Mouse (Mus musculus) ES-E14 (cell line): ENCODE results near the gene Jag1. TPM values are rescaled to one million over a fixed set of nuclear protein-coding genes. Genes with fewer than 3 reads are reported as not detected.

Source experiments
- DNase-seq: peaks from one replicate; pipeline ENCODE4 v3.0.0-alpha.2; 2013; ENCODE audit warnings: low read depth, low spot score
- H3K27ac ChIP-seq: 2 replicates; pipeline ENCODE4 v1.5.1; 2012; ENCODE audit warnings: low read depth, mild to moderate bottlenecking, low read length, moderate library complexity, mixed read lengths; ENCODE audit not compliant: poor library complexity, insufficient read depth, severe bottlenecking
- H3K36me3 ChIP-seq: 2 replicates; pipeline ENCODE4 v1.6.1; 2012; ENCODE audit warnings: mild to moderate bottlenecking, low read length, moderate library complexity, mixed read lengths; ENCODE audit not compliant: control insufficient read depth, poor library complexity, insufficient read depth, severe bottlenecking
- H3K4me1 ChIP-seq, 2 experiments: fragments of 150-350 bp in 1 of 2; sonication (generic) in 1 of 2; 2 replicates each; pipeline ENCODE4 v1.6.1; 2012; ENCODE audit warnings: low read length in 2 of 2, mild to moderate bottlenecking in 1 of 2, mixed read lengths in 1 of 2; ENCODE audit not compliant: control insufficient read depth in 2 of 2, insufficient read depth in 2 of 2, poor library complexity in 1 of 2
- H3K4me3 ChIP-seq, 2 experiments: fragments of 150-350 bp in 1 of 2; sonication (generic) in 1 of 2; 2 replicates each; pipeline ENCODE4 v1.5.1; 2012; ENCODE audit warnings: low read length in 2 of 2, low read depth in 1 of 2, mild to moderate bottlenecking in 1 of 2, mixed read lengths in 1 of 2; ENCODE audit not compliant: insufficient read depth in 1 of 2, poor library complexity in 1 of 2, severe bottlenecking in 1 of 2
- H3K9ac ChIP-seq: 2 replicates; pipeline ENCODE4 v1.6.1; 2012; ENCODE audit warnings: low read depth, mild to moderate bottlenecking, low read length, mixed read lengths; ENCODE audit not compliant: poor library complexity, insufficient read depth, severe bottlenecking
- H3K9me3 ChIP-seq: fragments of 150-350 bp; sonication (generic); 2 replicates; pipeline ENCODE4 v1.6.1; 2012; ENCODE audit warnings: low read depth, mild to moderate bottlenecking, low read length; ENCODE audit not compliant: control insufficient read depth, insufficient read depth
- CHD2 ChIP-seq: IDR thresholded peaks from 2 replicates; pipeline ENCODE4 v1.6.1; 2014; ENCODE audit warnings: mild to moderate bottlenecking, low read depth, low read length, inconsistent platforms
- HCFC1 ChIP-seq: IDR thresholded peaks from 2 replicates; pipeline ENCODE4 v1.6.1; 2012; ENCODE audit warnings: low read length, inconsistent platforms, borderline replicate concordance; ENCODE audit not compliant: insufficient read depth
- MAFK ChIP-seq: IDR thresholded peaks from 2 replicates; pipeline ENCODE4 v1.6.1; 2014; ENCODE audit warnings: mild to moderate bottlenecking, low read depth, low read length, inconsistent platforms; ENCODE audit not compliant: insufficient read depth
- ZC3H11A ChIP-seq: IDR thresholded peaks from 2 replicates; pipeline ENCODE4 v1.6.1; 2012; ENCODE audit warnings: low read depth, mild to moderate bottlenecking, inconsistent platforms, low read length, borderline replicate concordance
- ZNF384 ChIP-seq: IDR thresholded peaks from 2 replicates; pipeline ENCODE4 v1.6.1; 2012; ENCODE audit warnings: low read depth, low read length, inconsistent platforms
- in situ Hi-C, 2 experiments: fragments of 600-800 bp; cut with MboI; formaldehyde crosslinking; loops; one replicate each; pipeline ENCODE4 v1.15.1; 2025; ENCODE audit warnings: low sequenced_read_pairs in 2 of 2, inconsistent platforms in 1 of 2; ENCODE audit not compliant: unreplicated experiment in 2 of 2
- total RNA-seq: library from RNA; depleted of rRNA; stranded (reverse); fragments of 300-350 nt; gene quantifications from 2 replicates; pipeline ENCODE4 v1.2.3, GENCODE M21; 2012

Gene Jag1
- total RNA-seq, 1 experiment = 32.1 TPM

- in situ Hi-C loops = loop anchor here in 1 of 2 experiments (25.0 kb wide), 1 partner anchor 827 kb away; no protein-coding TSS in a partner anchor
- Histone ChIP-seq H3K27ac (no peak overlapping the region), H3K4me1 (peaks cover 4 to 13% of the 10 kb centered on the region in 2 experiments; a peak in 2 of 4 replicates), H3K9ac (no peak overlapping the region), H3K4me3 (peak overlapping the region in 1 of 2 experiments; percentile 52; a peak in 1 of 4 replicates), H3K36me3 (no peaks in the 10 kb centered on the region), H3K9me3 (no peaks in the 10 kb centered on the region)
- no peak for TF ChIP-seq ZC3H11A
- TF ChIP-seq CHD2 = no peak
- TF ChIP-seq HCFC1 = no peak
- TF ChIP-seq ZNF384 = no peak
- no peak for TF ChIP-seq MAFK
- no peak for DNase-seq
Observed at GRCm38 (mm10) chr2:137110214-137110898, 6.1 kb downstream of the Jag1 start.

GRCm38 (mm10) chr2:137109321-137110213 lies 6.9 kb downstream of the Jag1 start:
- H3K9ac ChIP-seq = peak overlapping the region; percentile 51; the same call in 1 of the 2 replicates
- no peak for DNase-seq
- H3K4me1 ChIP-seq = peaks cover 4 to 13% of the 10 kb centered on the region in 2 experiments; a peak in 2 of 4 replicates
- H3K4me3 ChIP-seq = peak overlapping the region; percentile 46 to 52
- TF ChIP-seq HCFC1 = no peak
- TF ChIP-seq ZNF384 = no peak
- TF ChIP-seq ZC3H11A = no peak
- TF ChIP-seq CHD2 = no peak
- TF ChIP-seq MAFK = no peak
- H3K9me3 ChIP-seq = no peaks in the 10 kb centered on the region
- H3K27ac ChIP-seq = no peak overlapping the region
- in situ Hi-C loops = loop anchor here in 1 of 2 experiments (25.0 kb wide), 1 partner anchor 828 kb away; no protein-coding TSS in a partner anchor
- H3K36me3 ChIP-seq = no peaks in the 10 kb centered on the region

- no peak for TF ChIP-seq ZNF384
- TF ChIP-seq HCFC1 = no peak
- no peak for TF ChIP-seq ZC3H11A
- no peak for TF ChIP-seq CHD2
- Histone ChIP-seq H3K4me3 (no peak overlapping the region), H3K9ac (no peak overlapping the region), H3K9me3 (no peaks in the 10 kb centered on the region), H3K36me3 (no peaks in the 10 kb centered on the region), H3K27ac (no peak overlapping the region), H3K4me1 (peaks cover 3 to 13% of the 10 kb centered on the region in 2 experiments; a peak in 2 of 4 replicates)
- in situ Hi-C loops = loop anchor here in 1 of 2 experiments (25.0 kb wide), 1 partner anchor 829 kb away; no protein-coding TSS in a partner anchor
- no peak for DNase-seq
Observed at GRCm38 (mm10) chr2:137107946-137108345, 8.5 kb downstream of the Jag1 start.

GRCm38 (mm10) chr2:137107203-137107602 lies 9.2 kb downstream of the Jag1 start:
- in situ Hi-C loops = loop anchor here in 1 of 2 experiments (25.0 kb wide), 1 partner anchor 830 kb away; no protein-coding TSS in a partner anchor
- Histone ChIP-seq H3K9me3 (no peaks in the 10 kb centered on the region), H3K9ac (no peak overlapping the region), H3K36me3 (no peaks in the 10 kb centered on the region), H3K4me3 (no peak overlapping the region), H3K27ac (no peak overlapping the region), H3K4me1 (peaks cover 2 to 13% of the 10 kb centered on the region in 2 experiments; a peak in 1 of 4 replicates)
- TF ChIP-seq ZNF384 (no peak), MAFK (no peak), CHD2 (no peak), HCFC1 (no peak), ZC3H11A (no peak)
- DNase-seq = no peak
